Mouse (Mus musculus): ENCODE measurements around the gene Zfp697.
"Not testable (repeated sequence)": the region's sequence is repeated elsewhere in the genome, so short reads cannot be mapped to it uniquely, and the experiment has no call there.

Gene Zfp697

GRCm38 (mm10) chr3:98374062-98374719 lies 8.1 kb upstream of the Zfp697 start:
- DNase-seq, result peak; percentile 78

GRCm38 (mm10) chr3:98374980-98375379 lies 7.3 kb upstream of the Zfp697 start:
- no peak for DNase-seq

- no peak for DNase-seq
Measured at GRCm38 (mm10) chr3:98378267-98378666, 4.0 kb upstream of the Zfp697 start.

GRCm38 (mm10) chr3:98379236-98379635 lies 3.0 kb upstream of the Zfp697 start:
- DNase-seq, result peak; percentile 40

- no peak for DNase-seq
Measured at GRCm38 (mm10) chr3:98381677-98382245, 500 bp upstream of the Zfp697 start.

GRCm38 (mm10) chr3:98383024-98383790 lies 946 bp downstream of the Zfp697 start:
- no peak for DNase-seq

- no peak for DNase-seq
Measured at GRCm38 (mm10) chr3:98387086-98387485, 4.8 kb downstream of the Zfp697 start.

- no peak for DNase-seq
Measured at GRCm38 (mm10) chr3:98387756-98388155, 5.5 kb downstream of the Zfp697 start.

- DNase-seq, result no peak
Measured at GRCm38 (mm10) chr3:98389305-98389704, 7.0 kb downstream of the Zfp697 start.

- DNase-seq, result not testable (repeated sequence)
Measured at GRCm38 (mm10) chr3:98404268-98404895, 22.1 kb downstream of the Zfp697 start.

GRCm38 (mm10) chr3:98405877-98406276 lies 23.6 kb downstream of the Zfp697 start:
- DNase-seq, result not testable (repeated sequence)

- not testable (repeated sequence) for DNase-seq
Measured at GRCm38 (mm10) chr3:98406569-98407144, 24.4 kb downstream of the Zfp697 start.

GRCm38 (mm10) chr3:98407261-98407780 lies 25.1 kb downstream of the Zfp697 start:
- not testable (repeated sequence) for DNase-seq

- not testable (repeated sequence) for DNase-seq
Measured at GRCm38 (mm10) chr3:98410619-98411580, 28.6 kb downstream of the Zfp697 start.

GRCm38 (mm10) chr3:98413733-98414132 lies 31.5 kb downstream of the Zfp697 start:
- DNase-seq, result no peak

- peak; percentile 74 for DNase-seq
Measured at GRCm38 (mm10) chr3:98414296-98414695, 32.0 kb downstream of the Zfp697 start.

GRCm38 (mm10) chr3:98416426-98417250 lies 34.4 kb downstream of the Zfp697 start:
- no peak for DNase-seq

- DNase-seq, result peak; percentile 95
Measured at GRCm38 (mm10) chr3:98417328-98417727, 35.1 kb downstream of the Zfp697 start.

GRCm38 (mm10) chr3:98418991-98419785 lies 36.9 kb downstream of the Zfp697 start:
- no peak for DNase-seq

GRCm38 (mm10) chr3:98419786-98420070 lies 37.5 kb downstream of the Zfp697 start:
- DNase-seq, result no peak
